Mouse (Mus musculus) lung, embryonic 16.5 days (tissue): Measurements from ENCODE around the gene Gm13271. TPM values are rescaled to one million over a fixed set of nuclear protein-coding genes. Genes with fewer than 3 reads are reported as not detected.
"Not testable (repeated sequence)": the region's sequence is repeated elsewhere in the genome, so short reads cannot be mapped to it uniquely, and the experiment has no call there.

Source experiments
- ATAC-seq: fragments of 200-750 bp; cut with Nextera tagmentation; 2 replicates; pipeline ENCODE4 v1.8.0; 2017; ENCODE audit warnings: low read depth, mild to moderate bottlenecking, moderate library complexity
- H3K27ac ChIP-seq: fragments of 300-500 bp; sonication (generic); 2 replicates; pipeline ENCODE4 v1.5.1; 2014; ENCODE audit warnings: mild to moderate bottlenecking, control low read depth, low read length
- H3K27me3 ChIP-seq: fragments of 300-500 bp; sonication (generic); 2 replicates; pipeline ENCODE4 v1.6.1; 2014; ENCODE audit warnings: low read depth, low read length, mixed read lengths; ENCODE audit not compliant: control insufficient read depth, insufficient read depth
- H3K36me3 ChIP-seq: fragments of 300-500 bp; sonication (generic); 2 replicates; pipeline ENCODE4 v1.6.1; 2014; ENCODE audit warnings: low read length; ENCODE audit not compliant: control insufficient read depth, insufficient read depth
- H3K4me1 ChIP-seq: fragments of 300-500 bp; sonication (generic); replicated peaks from 2 replicates; pipeline ENCODE4 v1.6.1; 2014; ENCODE audit warnings: low read length, mixed read lengths; ENCODE audit not compliant: control insufficient read depth, insufficient read depth
- H3K4me2 ChIP-seq: fragments of 300-500 bp; sonication (generic); 2 replicates; pipeline ENCODE4 v1.6.1; 2014; ENCODE audit warnings: low read depth, low read length, control low read depth
- H3K4me3 ChIP-seq: fragments of 300-500 bp; sonication (generic); 2 replicates; pipeline ENCODE4 v1.5.1; 2014; ENCODE audit warnings: mild to moderate bottlenecking, low read length, control low read depth
- H3K9ac ChIP-seq: fragments of 300-500 bp; sonication (generic); 2 replicates; pipeline ENCODE4 v1.6.1; 2014; ENCODE audit warnings: low read length, control low read depth
- H3K9me3 ChIP-seq: fragments of 300-500 bp; sonication (generic); 2 replicates; pipeline ENCODE4 v1.6.1; 2016; ENCODE audit warnings: low read length; ENCODE audit not compliant: control insufficient read depth
- WGBS: fragments of 180-500 bp; shearing (Covaris S2); extraction: QIAGEN DNeasy Blood & Tissue Kit; methylation state at CpG from one replicate; pipeline ENCODE4 v1.1.7; 2014; 5-methylcytosine and 5-hydroxymethylcytosine counted together
- polyA plus RNA-seq: library from polyadenylated mRNA; unstranded; fragments of >200 nt; fragmentation: Nextera tagmentation; extraction: Ambion mirVana; gene quantifications from 2 replicates; pipeline ENCODE4 v1.2.1, GENCODE M21; 2015

The Gm13271 gene
- polyA plus RNA-seq, 1 experiment from 2014 or later, result not detected

GRCm38 (mm10) chr4:88726727-88727126, 27.9 kb upstream of the Gm13271 start:
- H3K36me3 ChIP-seq, result no peaks in the 10 kb centered on the region
- no peak for ATAC-seq
- WGBS, result 69% methylated on average over 6 of the region's 6 CpGs
- no peaks in the 10 kb centered on the region for H3K27me3 ChIP-seq
- no peaks in the 10 kb centered on the region for H3K9me3 ChIP-seq
- no peaks in the 10 kb centered on the region for H3K4me1 ChIP-seq
- no peak overlapping the region for H3K4me2 ChIP-seq
- no peak overlapping the region for H3K4me3 ChIP-seq
- no peak overlapping the region for H3K9ac ChIP-seq
- H3K27ac ChIP-seq, result no peak overlapping the region

GRCm38 (mm10) chr4:88727324-88727723, 27.3 kb upstream of the Gm13271 start:
- Histone ChIP-seq H3K27ac (no peak overlapping the region), H3K4me1 (no peaks in the 10 kb centered on the region), H3K4me3 (no peak overlapping the region), H3K9ac (no peak overlapping the region), H3K4me2 (no peak overlapping the region), H3K27me3 (no peaks in the 10 kb centered on the region), H3K9me3 (no peaks in the 10 kb centered on the region), H3K36me3 (no peaks in the 10 kb centered on the region)
- ATAC-seq, result no peak
- WGBS, result 3% methylated on average over 1 of the region's 1 CpGs

GRCm38 (mm10) chr4:88738480-88738879, 16.2 kb upstream of the Gm13271 start:
- H3K4me1 ChIP-seq, result 0 out of 2 replicates have a peak, but pooled peaks cover 5% of the 10 kb centered on the region
- H3K27me3 ChIP-seq, result no peaks in the 10 kb centered on the region
- no peak overlapping the region for H3K4me2 ChIP-seq
- peak; percentile 57; the same call in 1 of the 2 replicates for ATAC-seq
- WGBS, result 4% methylated on average over 2 of the region's 2 CpGs
- no peaks in the 10 kb centered on the region for H3K36me3 ChIP-seq
- H3K9me3 ChIP-seq, result no peaks in the 10 kb centered on the region
- H3K9ac ChIP-seq, result no peak overlapping the region
- no peak overlapping the region for H3K27ac ChIP-seq
- H3K4me3 ChIP-seq, result no peak overlapping the region

DNA sequence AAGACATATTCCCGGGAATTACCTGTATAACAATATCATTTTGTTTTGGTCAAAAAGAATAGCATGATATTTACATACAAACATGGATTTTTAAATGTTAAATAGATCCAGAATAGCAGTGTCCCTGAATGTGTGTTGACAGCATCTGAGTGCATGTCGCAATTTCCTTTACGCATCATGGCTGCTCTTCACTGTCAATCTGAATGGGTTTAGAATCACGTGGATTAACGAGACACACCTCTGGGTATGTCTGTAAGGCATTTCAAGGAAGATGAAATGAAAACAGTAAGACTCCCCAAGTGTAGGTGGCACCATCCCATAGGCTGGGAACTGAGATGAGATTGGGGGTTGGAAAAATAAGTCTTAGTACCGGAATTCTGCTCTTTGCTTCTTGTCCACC, 15.6 kb upstream of the Gm13271 start:
- Histone ChIP-seq H3K36me3 (no peaks in the 10 kb centered on the region), H3K9me3 (no peaks in the 10 kb centered on the region), H3K4me1 (0 out of 2 replicates have a peak, but pooled peaks cover 5% of the 10 kb centered on the region), H3K27me3 (no peaks in the 10 kb centered on the region), H3K27ac (no peak overlapping the region), H3K4me3 (no peak overlapping the region), H3K9ac (no peak overlapping the region), H3K4me2 (no peak overlapping the region)
- ATAC-seq, result no peak
- 81% methylated on average over 6 of the region's 6 CpGs for WGBS

- Histone ChIP-seq H3K27ac (no peak overlapping the region), H3K4me2 (no peak overlapping the region), H3K36me3 (no peaks in the 10 kb centered on the region), H3K4me3 (no peak overlapping the region), H3K9ac (no peak overlapping the region), H3K9me3 (no peaks in the 10 kb centered on the region), H3K27me3 (no peaks in the 10 kb centered on the region), H3K4me1 (0 out of 2 replicates have a peak, but pooled peaks cover 5% of the 10 kb centered on the region)
- ATAC-seq, result no peak
- 87% methylated on average over 4 of the region's 4 CpGs for WGBS
These were observed 13.2 kb upstream of the Gm13271 start for GRCm38 (mm10) chr4:88741426-88741825.

DNA sequence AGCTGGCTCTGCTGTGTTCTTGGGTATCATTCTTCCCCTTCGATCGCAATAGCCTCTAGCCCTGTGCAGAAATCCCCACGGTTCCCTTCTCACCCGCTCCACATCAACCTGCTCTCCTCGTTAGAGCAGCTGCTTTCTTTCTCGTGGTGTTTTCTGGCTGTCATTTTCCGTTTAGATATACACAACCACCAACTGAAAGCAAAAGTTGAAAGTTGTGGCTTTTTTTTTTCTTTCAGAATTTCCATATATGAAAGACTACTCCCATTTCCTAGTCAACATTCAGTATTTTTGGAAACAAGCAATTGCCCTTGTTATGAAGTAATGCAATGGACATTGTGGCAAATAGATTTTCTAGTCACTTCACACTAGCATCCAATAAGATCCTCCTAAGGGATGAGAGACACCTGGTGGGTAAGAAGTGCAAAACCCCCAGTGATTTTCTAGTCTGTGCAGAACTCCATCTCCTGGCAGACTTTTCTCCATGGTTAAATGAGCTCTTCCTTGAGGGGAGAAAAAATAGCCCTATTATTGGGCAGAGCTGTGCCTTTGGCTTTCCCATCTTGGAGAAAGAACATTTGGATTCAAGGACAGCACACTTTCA, 11.8 kb upstream of the Gm13271 start:
- no peak overlapping the region for H3K9ac ChIP-seq
- no peaks in the 10 kb centered on the region for H3K27me3 ChIP-seq
- WGBS, result 54% methylated on average over 7 of the region's 7 CpGs
- no peaks in the 10 kb centered on the region for H3K9me3 ChIP-seq
- H3K4me2 ChIP-seq, result no peak overlapping the region
- 0 out of 2 replicates have a peak, but pooled peaks have one; percentile 38 for ATAC-seq
- 0 out of 2 replicates have a peak, but pooled peaks cover 5% of the 10 kb centered on the region for H3K4me1 ChIP-seq
- no peak overlapping the region for H3K4me3 ChIP-seq
- peak overlapping the region; percentile 7; the same call in 1 of the 2 replicates for H3K27ac ChIP-seq
- H3K36me3 ChIP-seq, result no peaks in the 10 kb centered on the region

GRCm38 (mm10) chr4:88744207-88744606, 10.5 kb upstream of the Gm13271 start:
- Histone ChIP-seq H3K4me3 (no peak overlapping the region), H3K27me3 (no peaks in the 10 kb centered on the region), H3K4me1 (0 out of 2 replicates have a peak, but pooled peaks cover 5% of the 10 kb centered on the region), H3K9me3 (no peaks in the 10 kb centered on the region), H3K9ac (no peak overlapping the region), H3K27ac (no peak overlapping the region), H3K36me3 (no peaks in the 10 kb centered on the region), H3K4me2 (no peak overlapping the region)
- no peak for ATAC-seq
- WGBS, result 62% methylated on average over 3 of the region's 3 CpGs

GRCm38 (mm10) chr4:88749926-88750325, 4.7 kb upstream of the Gm13271 start:
- H3K36me3 ChIP-seq, result no peaks in the 10 kb centered on the region
- no peak overlapping the region for H3K4me2 ChIP-seq
- H3K9me3 ChIP-seq, result no peaks in the 10 kb centered on the region
- H3K9ac ChIP-seq, result no peak overlapping the region
- H3K4me1 ChIP-seq, result no peaks in the 10 kb centered on the region
- H3K27me3 ChIP-seq, result no peaks in the 10 kb centered on the region
- ATAC-seq, result no peak
- H3K27ac ChIP-seq, result no peak overlapping the region
- H3K4me3 ChIP-seq, result no peak overlapping the region
- WGBS, result 61% methylated on average over 6 of the region's 6 CpGs

DNA sequence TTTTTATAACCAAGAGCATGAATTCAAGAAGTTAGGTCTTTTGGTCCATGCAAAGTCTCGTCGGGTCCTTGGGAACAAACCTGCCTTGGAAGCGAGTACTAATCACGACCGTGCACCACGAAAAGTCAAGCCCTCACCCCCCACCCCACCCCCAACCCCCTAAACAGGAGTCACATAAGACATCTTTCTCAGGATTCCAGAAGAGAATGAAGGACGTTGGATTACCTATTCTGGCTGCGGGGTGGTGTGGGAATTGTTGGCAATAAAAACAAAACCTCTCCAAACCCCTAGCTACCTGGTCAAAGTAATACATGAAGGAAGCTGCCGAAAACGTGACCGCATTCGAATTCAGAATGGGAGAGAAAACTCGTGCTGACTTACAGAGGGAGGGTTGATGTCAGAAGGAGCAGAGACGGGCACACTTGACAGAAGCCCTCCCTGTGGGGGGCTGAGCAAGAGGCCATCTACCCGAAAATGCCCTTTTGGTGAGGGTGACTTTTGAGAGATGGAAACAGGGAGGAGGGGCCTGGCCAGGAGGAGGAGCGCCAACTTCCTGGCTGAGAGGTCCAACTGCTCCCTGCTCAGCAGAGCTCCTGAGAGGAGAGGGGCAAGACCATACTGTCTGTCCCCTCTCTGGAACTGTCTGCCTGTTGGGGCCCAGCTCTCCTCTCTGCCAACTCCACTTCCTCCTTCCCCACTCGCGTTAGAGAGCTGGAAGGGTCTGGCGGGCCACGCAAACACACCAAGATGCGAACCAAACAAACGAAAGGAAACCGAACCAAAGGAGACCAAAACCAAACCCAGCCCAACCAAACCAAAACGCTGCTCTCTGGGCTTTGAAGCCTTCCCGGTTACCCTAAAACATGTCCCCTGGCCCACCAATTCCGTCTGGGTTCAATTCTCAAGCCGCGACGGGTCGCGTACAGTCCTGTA, 2.2 kb downstream of the Gm13271 start:
- not testable (repeated sequence) for H3K9me3 ChIP-seq, H3K4me1 ChIP-seq
- H3K27ac ChIP-seq, result peak overlapping the region; percentile 97

More for the DNA sequence above, 2.2 kb downstream of the Gm13271 start:
- not testable (repeated sequence) for H3K27me3 ChIP-seq, ATAC-seq, H3K36me3 ChIP-seq
- WGBS, result 9% methylated on average over 28 of the region's 31 CpGs
- peak overlapping the region; percentile 60 for H3K4me3 ChIP-seq
- H3K4me2 ChIP-seq, result peak overlapping the region; percentile 73
- peak overlapping the region; percentile 76 for H3K9ac ChIP-seq
